Mouse (Mus musculus): ENCODE results near the gene Nt5e.

- no peak for TF ChIP-seq GATA1 (IDR thresholded peaks at IDR 0.05; ENCODE audit: low read length)
- TF ChIP-seq TAL1 (IDR thresholded peaks at IDR 0.05; ENCODE audit: low read length) = no peak
Measured at GRCm38 (mm10) chr9:88348623-88349022, 21.6 kb downstream of the Nt5e start.
